Mouse (Mus musculus) lung, adult 2 months (tissue): ENCODE measurements around the gene Ccl2.

ENCODE experiments used
- CTCF ChIP-seq: fragments of 200-500 bp; IDR thresholded peaks from 2 replicates; pipeline ENCODE4 v1.5.1; 2011; ENCODE audit warnings: mild to moderate bottlenecking, low read length, control low read depth; ENCODE audit not compliant: insufficient read depth
- POLR2A ChIP-seq: fragments of 200-500 bp; IDR thresholded peaks from 2 replicates; pipeline ENCODE4 v1.6.1; 2011; ENCODE audit warnings: low read depth, mild to moderate bottlenecking, control low read depth, low read length, borderline replicate concordance; ENCODE audit errors: extremely low read depth

DNA sequence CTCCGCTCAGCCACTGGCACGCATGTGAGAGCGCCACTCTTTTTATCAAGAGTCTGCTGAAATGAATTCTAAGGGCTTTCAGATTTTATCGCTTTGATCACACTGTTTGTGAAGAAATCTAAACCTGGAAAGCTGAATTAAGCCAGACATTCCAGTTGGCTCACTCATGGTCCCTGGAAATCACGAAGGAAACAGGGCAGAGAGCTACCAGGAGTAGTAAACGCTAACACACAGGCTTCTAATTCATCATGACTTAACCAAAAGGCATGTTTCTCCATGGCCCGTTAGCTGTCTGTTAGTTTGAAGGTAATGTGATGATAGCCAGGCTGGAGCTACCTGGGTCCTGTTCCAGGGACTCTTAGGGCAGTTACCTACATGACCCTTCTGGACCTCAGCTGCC, 925 bp upstream of the Ccl2 start:
- TF ChIP-seq CTCF = no peak
- TF ChIP-seq POLR2A = no peak
